Mouse (Mus musculus) stomach, embryonic 14.5 days (tissue): ENCODE measurements around the gene Cnppd1. TPM values are rescaled to one million over a fixed set of nuclear protein-coding genes. Genes with fewer than 3 reads are reported as not detected.

Source experiments
- ATAC-seq: fragments of 200-750 bp; cut with Nextera tagmentation; 2 replicates; pipeline ENCODE4 v1.8.0; 2017; ENCODE audit warnings: low read depth, moderate TSS enrichment; ENCODE audit not compliant: insufficient number of reproducible peaks, insufficient read depth, low FRiP score
- H3K27ac ChIP-seq: fragments of 300-500 bp; sonication (generic); 2 replicates; pipeline ENCODE4 v1.5.1; 2014; ENCODE audit warnings: mild to moderate bottlenecking, low read length, moderate library complexity, mixed read lengths
- H3K27me3 ChIP-seq: fragments of 300-500 bp; sonication (generic); 2 replicates; pipeline ENCODE4 v1.6.1; 2014; ENCODE audit warnings: low read length, control low read depth, mixed read lengths; ENCODE audit not compliant: control insufficient read depth, insufficient read depth
- H3K36me3 ChIP-seq: fragments of 300-500 bp; sonication (generic); 2 replicates; pipeline ENCODE4 v1.6.1; 2014; ENCODE audit warnings: mild to moderate bottlenecking, control low read depth, low read length, moderate library complexity, mixed read lengths; ENCODE audit not compliant: control insufficient read depth, insufficient read depth
- H3K4me1 ChIP-seq: fragments of 300-500 bp; sonication (generic); 2 replicates; pipeline ENCODE4 v1.6.1; 2014; ENCODE audit warnings: low read length, control low read depth, mixed read lengths; ENCODE audit not compliant: control insufficient read depth, insufficient read depth
- H3K4me2 ChIP-seq: fragments of 300-500 bp; sonication (generic); replicated peaks from 2 replicates; pipeline ENCODE4 v1.6.1; 2014; ENCODE audit warnings: low read depth, low read length, control low read depth
- H3K4me3 ChIP-seq: fragments of 300-500 bp; sonication (generic); 2 replicates; pipeline ENCODE4 v1.5.1; 2014; ENCODE audit warnings: low read depth, low read length, control low read depth
- H3K9ac ChIP-seq: fragments of 300-500 bp; sonication (generic); replicated peaks from 2 replicates; pipeline ENCODE4 v1.6.1; 2014; ENCODE audit warnings: low read depth, mild to moderate bottlenecking, control low read depth, low read length, moderate library complexity, mixed read lengths
- H3K9me3 ChIP-seq: fragments of 300-500 bp; sonication (generic); 2 replicates; pipeline ENCODE4 v1.6.1; 2016; ENCODE audit warnings: low read depth, low read length, control low read depth; ENCODE audit not compliant: control insufficient read depth
- WGBS: fragments of 180-500 bp; shearing (Covaris S2); extraction: QIAGEN DNeasy Blood & Tissue Kit; methylation state at CpG from one replicate; pipeline ENCODE4 v1.1.7; 2014; 5-methylcytosine and 5-hydroxymethylcytosine counted together
- polyA plus RNA-seq: library from polyadenylated mRNA; unstranded; fragments of >200 nt; fragmentation: Nextera tagmentation; extraction: Ambion mirVana; gene quantifications from 2 replicates; pipeline ENCODE4 v1.2.1, GENCODE M21; 2014

The Cnppd1 gene
- polyA plus RNA-seq, 1 experiment from 2014 or later, result 37.1 TPM

- 65% methylated on average over 5 of the region's 5 CpGs for WGBS
- Histone ChIP-seq H3K9ac (no peak overlapping the region), H3K36me3 (no peaks in the 10 kb centered on the region), H3K4me1 (no peaks in the 10 kb centered on the region), H3K4me2 (no peak overlapping the region), H3K9me3 (no peaks in the 10 kb centered on the region), H3K27me3 (no peaks in the 10 kb centered on the region), H3K27ac (no peak overlapping the region), H3K4me3 (no peak overlapping the region)
- ATAC-seq, result no peak
Observed at GRCm38 (mm10) chr1:75159540-75160255, 17.2 kb upstream of the Cnppd1 start.

DNA sequence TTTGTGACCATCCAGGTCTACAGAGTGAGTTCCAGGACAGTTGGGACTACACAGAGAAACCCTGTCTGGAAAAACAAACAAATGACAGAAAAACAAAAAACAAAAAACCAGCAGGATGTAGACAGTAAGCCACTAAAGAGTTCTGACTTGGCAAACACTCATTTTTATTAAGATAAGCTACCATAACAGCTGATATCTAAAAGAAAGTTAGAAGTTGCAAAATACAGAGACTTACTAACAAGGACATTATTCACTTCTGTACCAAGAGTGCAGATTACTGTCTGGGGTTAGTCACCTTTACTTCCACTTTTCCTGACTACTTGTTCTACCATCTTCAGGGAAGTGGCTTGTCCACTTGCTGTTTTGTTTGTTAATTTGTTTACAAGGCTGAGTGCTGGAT lies 16.5 kb upstream of the Cnppd1 start:
- H3K36me3 ChIP-seq, result no peaks in the 10 kb centered on the region
- H3K9me3 ChIP-seq, result no peaks in the 10 kb centered on the region
- no peak overlapping the region for H3K27ac ChIP-seq
- no peaks in the 10 kb centered on the region for H3K4me1 ChIP-seq
- no peak overlapping the region for H3K4me3 ChIP-seq
- ATAC-seq, result no peak
- H3K9ac ChIP-seq, result no peak overlapping the region
- H3K27me3 ChIP-seq, result no peaks in the 10 kb centered on the region
- H3K4me2 ChIP-seq, result no peak overlapping the region

- Histone ChIP-seq H3K27ac (no peak overlapping the region), H3K4me2 (no peak overlapping the region), H3K4me3 (no peak overlapping the region), H3K4me1 (no peaks in the 10 kb centered on the region), H3K9me3 (no peaks in the 10 kb centered on the region), H3K27me3 (no peaks in the 10 kb centered on the region), H3K9ac (no peak overlapping the region), H3K36me3 (no peaks in the 10 kb centered on the region)
- no peak for ATAC-seq
- 38% methylated on average over 3 of the region's 3 CpGs for WGBS
Observed at GRCm38 (mm10) chr1:75155837-75156236, 13.3 kb upstream of the Cnppd1 start.

DNA sequence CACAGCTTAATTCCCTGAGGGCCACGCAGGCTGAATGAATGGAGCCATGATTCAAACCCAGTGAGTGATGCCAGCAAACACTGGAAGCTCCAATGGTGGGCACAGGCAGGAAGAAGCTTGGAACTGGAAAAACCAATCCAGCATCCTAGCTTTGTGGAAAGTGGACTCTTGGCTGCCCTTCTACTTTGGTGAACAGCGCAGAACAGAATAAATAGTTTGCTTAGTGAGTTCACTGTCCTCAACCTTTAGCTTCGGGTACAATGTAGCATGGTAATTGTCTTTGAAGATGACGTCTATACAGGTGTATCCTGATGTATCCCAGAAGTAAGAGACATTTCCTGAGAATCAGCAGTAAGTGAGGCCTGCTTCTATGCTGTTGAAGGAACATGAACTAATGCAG lies 6.2 kb upstream of the Cnppd1 start:
- 88% methylated on average over 4 of the region's 4 CpGs for WGBS
- no peaks in the 10 kb centered on the region for H3K9me3 ChIP-seq
- peaks cover 5% of the 10 kb centered on the region; the same call in 1 of the 2 replicates for H3K4me1 ChIP-seq
- H3K4me2 ChIP-seq, result no peak overlapping the region
- H3K36me3 ChIP-seq, result peaks cover 37% of the 10 kb centered on the region
- H3K27ac ChIP-seq, result no peak overlapping the region
- H3K9ac ChIP-seq, result no peak overlapping the region
- H3K4me3 ChIP-seq, result no peak overlapping the region
- H3K27me3 ChIP-seq, result no peaks in the 10 kb centered on the region
- ATAC-seq, result no peak

GRCm38 (mm10) chr1:75147411-75148135 lies 5.1 kb upstream of the Cnppd1 start:
- 80% methylated on average over 7 of the region's 7 CpGs for WGBS
- Histone ChIP-seq H3K4me3 (no peak overlapping the region), H3K9ac (no peak overlapping the region), H3K4me1 (peaks cover 10% of the 10 kb centered on the region; the same call in 1 of the 2 replicates), H3K27me3 (no peaks in the 10 kb centered on the region), H3K4me2 (no peak overlapping the region), H3K36me3 (peaks cover 37% of the 10 kb centered on the region), H3K9me3 (no peaks in the 10 kb centered on the region), H3K27ac (no peak overlapping the region)
- ATAC-seq, result no peak

- no peak overlapping the region for H3K9ac ChIP-seq
- peaks cover 37% of the 10 kb centered on the region for H3K36me3 ChIP-seq
- no peak overlapping the region for H3K4me3 ChIP-seq
- H3K4me2 ChIP-seq, result no peak overlapping the region
- peaks cover 14% of the 10 kb centered on the region; the same call in 1 of the 2 replicates for H3K4me1 ChIP-seq
- no peak overlapping the region for H3K27ac ChIP-seq
- H3K27me3 ChIP-seq, result no peaks in the 10 kb centered on the region
- H3K9me3 ChIP-seq, result no peaks in the 10 kb centered on the region
- WGBS, result 94% methylated on average over 3 of the region's 3 CpGs
- ATAC-seq, result no peak
Observed at GRCm38 (mm10) chr1:75145589-75145988, 3.1 kb upstream of the Cnppd1 start.

DNA sequence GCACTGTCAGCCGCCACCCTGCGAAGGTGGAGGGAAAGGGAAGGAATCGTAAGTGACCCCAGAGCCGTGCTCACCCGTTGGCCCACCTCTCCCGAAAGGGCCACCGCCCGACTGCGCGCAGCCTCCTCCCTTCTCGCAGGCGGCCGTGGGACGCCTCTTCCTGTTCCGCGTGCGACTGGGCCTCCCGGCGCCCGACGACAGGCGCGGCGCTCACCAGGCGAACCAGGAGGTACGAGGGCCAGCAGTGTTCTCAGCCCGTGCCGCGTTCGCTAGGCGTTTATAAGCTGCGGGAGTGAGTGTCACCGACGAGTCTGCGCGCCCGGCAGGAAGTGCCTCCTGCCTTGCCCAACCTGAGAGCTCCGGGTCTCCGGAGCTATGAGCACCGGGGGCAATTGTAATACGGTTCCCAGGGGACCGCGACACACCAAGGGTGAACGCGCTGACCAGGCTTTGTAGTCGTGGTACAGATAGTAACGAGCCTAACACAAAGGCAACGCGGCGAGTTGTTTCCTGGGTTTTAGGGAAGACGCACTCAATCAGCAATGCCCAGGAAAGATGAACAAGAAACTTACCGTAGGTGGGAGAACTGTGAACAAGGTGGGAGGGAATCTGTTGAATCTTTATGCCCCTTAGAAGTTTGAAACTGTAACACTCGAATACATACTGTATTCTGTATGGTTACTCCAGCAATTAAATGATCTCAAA lies 873 bp downstream of the Cnppd1 start:
- H3K27me3 ChIP-seq, result no peaks in the 10 kb centered on the region
- H3K4me3 ChIP-seq, result peak overlapping the region; percentile 61
- peak; percentile 46; the same call in 1 of the 2 replicates for ATAC-seq
- no peaks in the 10 kb centered on the region for H3K9me3 ChIP-seq
- H3K4me1 ChIP-seq, result peaks cover 16% of the 10 kb centered on the region; the same call in 1 of the 2 replicates
- H3K9ac ChIP-seq, result peak overlapping the region; percentile 67
- H3K4me2 ChIP-seq, result peak overlapping the region; percentile 80
- WGBS, result under 1% methylated on average over 53 of the region's 53 CpGs
- H3K36me3 ChIP-seq, result peaks cover 49% of the 10 kb centered on the region
- H3K27ac ChIP-seq, result peak overlapping the region; percentile 94

DNA sequence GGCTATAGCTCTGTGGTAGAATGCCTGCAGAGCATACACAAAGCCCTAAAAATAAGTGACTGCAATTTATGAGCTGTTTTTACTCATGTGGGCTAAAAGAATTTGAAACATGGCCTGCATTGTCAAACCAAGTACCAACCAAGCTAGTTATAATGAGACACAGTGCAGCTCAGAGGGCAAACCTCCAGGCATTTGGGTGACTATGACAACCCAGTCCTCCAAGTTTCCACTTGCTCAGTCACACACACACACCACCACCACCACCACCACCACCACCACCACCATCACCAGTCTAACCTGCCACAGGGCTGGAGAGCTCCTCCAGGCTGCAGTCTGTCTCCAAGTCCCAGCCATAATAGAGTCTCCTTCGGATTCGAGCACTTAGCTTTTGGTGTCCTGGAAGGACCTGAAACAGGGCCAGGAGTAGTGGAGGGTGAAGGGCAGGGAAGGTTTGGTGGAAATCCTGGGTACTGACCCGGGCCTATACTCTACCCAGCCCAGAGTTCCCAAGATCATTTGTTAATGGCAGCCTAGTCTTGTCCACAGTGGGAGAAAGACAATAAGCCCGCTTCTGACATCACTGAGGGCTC lies 1.8 kb downstream of the Cnppd1 start:
- WGBS, result 66% methylated on average over 4 of the region's 4 CpGs
- Histone ChIP-seq H3K4me2 (peak overlapping the region; percentile 80), H3K4me3 (peak overlapping the region; percentile 61), H3K36me3 (peaks cover 50% of the 10 kb centered on the region), H3K27me3 (no peaks in the 10 kb centered on the region), H3K9me3 (no peaks in the 10 kb centered on the region), H3K4me1 (peaks cover 16% of the 10 kb centered on the region; the same call in 1 of the 2 replicates), H3K27ac (no peak overlapping the region; the same call in 1 of the 2 replicates), H3K9ac (peak overlapping the region; percentile 67)
- no peak for ATAC-seq
